Mouse (Mus musculus) heart, embryonic 15.5 days (tissue): ENCODE results near the gene Fbxo40. TPM values are rescaled to one million over a fixed set of nuclear protein-coding genes. Genes with fewer than 3 reads are reported as not detected.

ENCODE experiments used
- ATAC-seq: fragments of 200-750 bp; cut with Nextera tagmentation; replicated peaks from 2 replicates; pipeline ENCODE4 v1.8.0; 2017; ENCODE audit warnings: low read depth, moderate TSS enrichment; ENCODE audit not compliant: insufficient number of reproducible peaks, insufficient read depth, low FRiP score
- H3K27ac ChIP-seq: fragments of 300-500 bp; sonication (generic); 2 replicates; pipeline ENCODE4 v1.5.1; 2015; ENCODE audit warnings: mild to moderate bottlenecking, inconsistent platforms
- H3K27me3 ChIP-seq: fragments of 300-500 bp; sonication (generic); 2 replicates; pipeline ENCODE4 v1.6.1; 2015; ENCODE audit warnings: inconsistent platforms
- H3K36me3 ChIP-seq: fragments of 300-500 bp; sonication (generic); 2 replicates; pipeline ENCODE4 v1.6.1; 2015; ENCODE audit warnings: mild to moderate bottlenecking, inconsistent platforms
- H3K4me1 ChIP-seq: fragments of 300-500 bp; sonication (generic); replicated peaks from 2 replicates; pipeline ENCODE4 v1.6.1; 2015; ENCODE audit warnings: inconsistent platforms
- H3K4me2 ChIP-seq: fragments of 300-500 bp; sonication (generic); 2 replicates; pipeline ENCODE4 v1.6.1; 2015; ENCODE audit warnings: inconsistent platforms, mild to moderate bottlenecking, moderate library complexity
- H3K4me3 ChIP-seq: fragments of 300-500 bp; sonication (generic); 2 replicates; pipeline ENCODE4 v1.5.1; 2015; ENCODE audit warnings: mild to moderate bottlenecking, inconsistent platforms
- H3K9ac ChIP-seq: fragments of 300-500 bp; sonication (generic); 2 replicates; pipeline ENCODE4 v1.6.1; 2015; ENCODE audit warnings: mild to moderate bottlenecking, inconsistent platforms
- H3K9me3 ChIP-seq: fragments of 300-500 bp; sonication (generic); replicated peaks from 2 replicates; pipeline ENCODE4 v1.6.1; 2016; ENCODE audit warnings: inconsistent platforms
- WGBS: fragments of 180-500 bp; shearing (Covaris S2); methylation state at CpG from one replicate; pipeline ENCODE4 v1.1.7; 2015; ENCODE audit warnings: mixed read lengths; 5-methylcytosine and 5-hydroxymethylcytosine counted together
- polyA plus RNA-seq: library from polyadenylated mRNA; unstranded; fragments of >200 nt; fragmentation: Nextera tagmentation; extraction: Ambion mirVana; gene quantifications from 2 replicates; pipeline ENCODE4 v1.2.1, GENCODE M21; 2015

Fbxo40 gene
- polyA plus RNA-seq, 1 experiment from 2014 or later = 13.8 TPM

GRCm38 (mm10) chr16:36920410-36920809 lies 69.9 kb downstream of the Fbxo40 start:
- no peak for ATAC-seq
- H3K27me3 ChIP-seq = no peaks in the 10 kb centered on the region
- H3K4me2 ChIP-seq = no peak overlapping the region
- no peaks in the 10 kb centered on the region for H3K4me1 ChIP-seq
- no peak overlapping the region for H3K4me3 ChIP-seq
- no peaks in the 10 kb centered on the region for H3K9me3 ChIP-seq
- H3K36me3 ChIP-seq = peaks cover 49% of the 10 kb centered on the region
- H3K27ac ChIP-seq = no peak overlapping the region
- no peak overlapping the region for H3K9ac ChIP-seq
- WGBS = 70% methylated on average over 3 of the region's 3 CpGs

GRCm38 (mm10) chr16:36918505-36918904 lies 71.8 kb downstream of the Fbxo40 start:
- Histone ChIP-seq H3K9ac (no peak overlapping the region), H3K36me3 (peaks cover 53% of the 10 kb centered on the region), H3K4me1 (no peaks in the 10 kb centered on the region), H3K27me3 (no peaks in the 10 kb centered on the region), H3K4me2 (no peak overlapping the region), H3K9me3 (no peaks in the 10 kb centered on the region), H3K4me3 (no peak overlapping the region), H3K27ac (no peak overlapping the region)
- ATAC-seq = no peak
- 94% methylated on average over 10 of the region's 10 CpGs for WGBS

- WGBS = 67% methylated on average over 5 of the region's 5 CpGs
- no peaks in the 10 kb centered on the region for H3K9me3 ChIP-seq
- no peak overlapping the region for H3K4me3 ChIP-seq
- no peak for ATAC-seq
- H3K36me3 ChIP-seq = peaks cover 59% of the 10 kb centered on the region
- no peak overlapping the region for H3K9ac ChIP-seq
- no peaks in the 10 kb centered on the region for H3K27me3 ChIP-seq
- H3K4me1 ChIP-seq = no peaks in the 10 kb centered on the region
- H3K27ac ChIP-seq = no peak overlapping the region
- no peak overlapping the region for H3K4me2 ChIP-seq
These were observed 76.1 kb downstream of the Fbxo40 start for GRCm38 (mm10) chr16:36914195-36914594.

Other genes starting within 250 kb of the Fbxo40 start
- gene Slc15a2, start 205.5 kb downstream of the Fbxo40 start, polyA plus RNA-seq = 2.2 and 4.3 TPM in 2 replicates
- gene Iqcb1, start 162.1 kb downstream of the Fbxo40 start, polyA plus RNA-seq = 21.2 and 23.6 TPM in 2 replicates
- gene Eaf2, start 115.5 kb downstream of the Fbxo40 start, polyA plus RNA-seq = 0.47 and 0.94 TPM in 2 replicates
- gene Golgb1, start 115.3 kb downstream of the Fbxo40 start, polyA plus RNA-seq = 56.2 and 57.7 TPM in 2 replicates
- 4.7 and 12.7 TPM in 2 replicates for gene Hcls1, start 55.5 kb downstream of the Fbxo40 start, polyA plus RNA-seq
- gene Polq, start 21.3 kb upstream of the Fbxo40 start, polyA plus RNA-seq = 3.4 and 4.8 TPM in 2 replicates